Mouse (Mus musculus): ENCODE data around the gene Bmt2.

Bmt2 gene

DNA sequence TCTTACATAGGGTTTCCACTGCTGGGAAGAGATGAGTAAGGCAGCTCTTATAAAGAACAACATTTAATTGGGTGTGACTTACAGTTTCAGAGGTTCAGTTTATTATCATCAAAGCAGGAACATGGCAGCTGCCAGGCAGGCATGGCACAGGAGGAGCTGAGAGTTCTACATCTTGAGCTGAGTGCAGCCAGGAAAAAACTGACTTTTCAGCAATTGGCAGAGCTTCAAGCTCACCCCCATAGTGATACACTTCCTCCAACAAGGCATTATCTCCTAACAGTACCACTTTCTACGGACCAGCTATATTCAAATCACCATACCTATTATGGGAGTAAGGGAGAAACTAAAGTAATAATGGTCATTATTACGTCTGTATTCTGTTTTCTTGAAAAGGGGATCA is 58.1 kb downstream of the Bmt2 start:
- no peak for DNase-seq (ENCODE audit: extremely low read depth, insufficient read length, low spot score)

DNA sequence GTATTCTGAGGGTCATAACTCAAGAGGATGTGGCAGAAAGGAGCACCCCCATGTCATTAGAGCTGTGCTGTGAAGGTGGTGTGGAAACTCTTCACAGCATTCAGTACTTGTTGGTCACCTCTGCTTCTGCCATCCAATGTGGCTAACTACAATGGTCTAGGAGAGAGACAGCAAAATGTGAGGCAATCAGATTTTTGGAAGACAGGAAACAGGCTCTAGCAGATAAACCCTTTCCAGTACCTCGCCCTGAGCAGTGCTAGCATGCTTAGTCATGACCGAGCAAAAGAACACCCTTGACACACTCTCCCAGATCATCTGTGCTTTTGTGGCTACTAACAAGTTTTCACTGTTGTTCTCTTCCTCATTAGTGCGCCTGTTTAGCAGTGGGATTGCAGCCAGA is 60.7 kb downstream of the Bmt2 start:
- no peak for DNase-seq (ENCODE audit: extremely low read depth, insufficient read length, low spot score)

DNA sequence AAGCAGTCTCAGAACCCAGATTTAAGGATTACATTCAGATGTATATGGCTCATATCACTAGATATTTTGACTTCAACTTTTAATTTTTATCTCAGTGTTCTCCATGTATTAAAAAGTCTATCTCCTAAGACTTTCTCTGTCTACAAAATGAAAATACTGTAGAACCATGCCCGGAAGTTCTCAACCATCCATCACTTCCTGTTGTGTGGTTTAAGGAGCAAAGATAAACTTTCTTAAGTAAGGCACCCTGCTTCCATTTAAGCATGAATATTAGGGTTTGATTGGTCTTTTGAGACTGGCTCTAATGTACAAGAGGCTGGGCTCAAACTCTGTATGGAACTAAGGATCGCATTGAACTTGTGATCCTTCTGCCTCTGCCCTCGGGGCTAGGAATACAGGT is 63.2 kb downstream of the Bmt2 start:
- no peak for DNase-seq (ENCODE audit: extremely low read depth, insufficient read length, low spot score)

DNA sequence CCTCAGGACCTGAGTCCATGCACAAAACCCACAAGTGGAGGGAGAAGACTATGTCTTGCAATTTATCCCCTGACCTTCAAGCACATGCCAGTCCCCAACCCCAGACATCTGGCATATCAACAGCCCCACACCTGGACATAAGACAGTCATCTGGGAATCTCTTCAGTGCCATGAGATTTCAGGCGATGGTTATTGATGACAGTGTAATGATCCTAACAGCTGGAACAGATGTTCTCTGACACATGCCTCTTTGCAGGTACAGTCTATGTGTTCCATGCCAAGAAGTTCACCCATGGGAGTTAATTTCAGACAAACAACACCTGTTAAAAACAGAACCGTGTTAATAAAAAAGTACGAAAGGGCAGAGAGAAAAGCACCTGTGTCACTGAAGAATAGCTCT is 64.1 kb downstream of the Bmt2 start:
- DNase-seq (ENCODE audit: extremely low read depth, insufficient read length, low spot score) = no peak

DNA sequence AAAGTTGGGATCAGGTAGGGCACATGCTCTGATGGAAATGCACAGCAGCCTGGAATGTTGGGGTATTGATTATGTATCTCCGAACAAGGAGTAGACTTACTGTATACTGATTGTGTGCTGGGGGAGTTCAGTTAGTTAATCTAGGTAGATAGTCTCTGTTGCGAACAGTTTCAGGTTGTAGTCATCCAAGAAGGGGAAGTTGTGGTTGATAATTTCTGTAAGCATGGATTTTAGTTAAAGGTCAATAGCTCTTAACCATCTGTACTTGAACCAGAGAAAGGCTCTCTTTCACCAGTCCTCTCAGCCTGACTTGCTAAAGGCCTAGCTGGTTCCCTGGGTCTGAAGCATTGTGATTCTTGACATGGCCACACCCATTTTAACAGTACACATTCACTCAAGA is 66.9 kb downstream of the Bmt2 start:
- DNase-seq (ENCODE audit: extremely low read depth, insufficient read length, low spot score) = no peak

DNA sequence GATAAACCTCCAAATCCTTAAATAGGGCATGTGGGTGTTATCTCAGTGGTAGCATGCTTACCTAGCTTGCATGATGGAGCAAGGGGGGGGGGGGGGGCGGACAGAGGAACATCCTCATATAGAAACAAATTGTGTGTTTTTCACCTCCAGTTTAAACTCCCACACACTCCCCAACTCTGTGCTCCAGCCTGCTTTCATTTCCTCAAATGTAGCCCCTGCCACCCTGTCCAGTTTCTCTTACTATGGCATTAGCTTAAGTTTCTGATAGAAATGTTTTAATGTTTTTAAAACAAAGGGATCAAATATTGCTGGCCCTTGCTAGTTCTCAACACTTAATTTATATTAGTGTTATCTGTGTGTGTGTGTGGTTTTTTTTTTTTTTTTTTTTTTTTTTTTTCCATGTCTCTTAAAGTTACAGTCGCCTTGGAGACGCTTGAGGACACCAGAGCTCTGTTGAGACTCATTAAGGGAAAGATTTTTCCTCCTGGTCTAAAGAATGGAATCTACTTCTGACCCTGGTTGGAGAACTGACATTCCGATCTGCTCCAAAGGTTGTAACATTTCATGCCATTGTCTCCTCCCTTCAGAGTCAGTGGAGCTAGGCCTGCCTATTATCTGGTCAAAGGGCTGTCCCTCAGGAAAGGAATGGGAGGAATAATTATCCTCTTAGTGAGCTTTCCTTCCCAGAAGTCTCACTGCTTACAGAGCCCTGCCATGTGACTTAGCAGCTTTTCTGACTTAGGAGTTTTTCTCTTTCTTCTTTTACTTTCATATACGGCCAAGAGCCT is 68.2 kb downstream of the Bmt2 start:
- no peak for DNase-seq (ENCODE audit: extremely low read depth, insufficient read length, low spot score)

DNA sequence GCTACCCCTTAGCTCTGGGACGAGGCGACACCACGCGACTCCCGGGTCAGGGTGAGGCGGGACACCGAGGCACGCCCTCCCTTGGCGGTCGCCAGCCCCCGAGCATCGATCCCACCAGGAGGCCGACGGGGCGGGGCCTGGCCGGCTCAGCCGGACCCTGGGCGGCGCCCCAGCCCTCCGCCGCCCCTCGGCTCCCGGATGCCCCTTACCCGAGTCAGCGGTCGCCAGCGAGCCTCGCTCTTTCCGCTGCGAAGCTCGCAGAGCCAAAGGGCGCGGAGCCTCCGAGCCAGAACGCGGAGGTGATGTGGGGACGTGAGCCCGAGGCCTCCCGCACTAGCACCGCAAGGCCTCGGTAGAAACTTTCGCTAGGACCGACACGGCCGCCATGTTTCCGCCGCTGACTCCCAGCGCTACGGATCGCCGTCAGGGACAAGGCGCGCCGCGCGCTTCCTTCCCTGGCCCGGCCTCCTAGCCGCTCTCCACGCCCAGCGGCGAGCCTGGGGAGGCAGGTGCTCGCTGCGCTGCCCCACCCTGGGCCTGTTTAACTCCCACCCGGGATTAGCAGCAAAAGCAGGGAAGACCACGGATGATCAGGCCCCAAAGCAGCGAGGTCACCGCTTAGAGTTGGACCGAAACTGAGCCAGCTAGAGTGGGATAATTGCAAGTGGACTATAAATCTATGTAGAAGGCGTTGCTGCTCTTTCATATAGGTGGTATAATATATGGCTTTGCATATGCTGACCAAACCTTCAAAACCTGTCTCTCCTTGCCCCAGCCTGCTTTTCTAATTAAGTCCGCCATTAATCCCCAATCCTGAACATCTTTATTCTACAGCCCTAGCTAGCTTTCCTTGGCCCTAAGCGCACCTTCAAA is 69.9 kb downstream of the Bmt2 start, which contains the start of gene Tmem168:
Gene Tmem168, minus strand, starts transcription at position 480 of the 873 bp plus-strand sequence.
- DNase-seq (ENCODE audit: extremely low read depth, insufficient read length, low spot score) = peak; percentile 97

DNA sequence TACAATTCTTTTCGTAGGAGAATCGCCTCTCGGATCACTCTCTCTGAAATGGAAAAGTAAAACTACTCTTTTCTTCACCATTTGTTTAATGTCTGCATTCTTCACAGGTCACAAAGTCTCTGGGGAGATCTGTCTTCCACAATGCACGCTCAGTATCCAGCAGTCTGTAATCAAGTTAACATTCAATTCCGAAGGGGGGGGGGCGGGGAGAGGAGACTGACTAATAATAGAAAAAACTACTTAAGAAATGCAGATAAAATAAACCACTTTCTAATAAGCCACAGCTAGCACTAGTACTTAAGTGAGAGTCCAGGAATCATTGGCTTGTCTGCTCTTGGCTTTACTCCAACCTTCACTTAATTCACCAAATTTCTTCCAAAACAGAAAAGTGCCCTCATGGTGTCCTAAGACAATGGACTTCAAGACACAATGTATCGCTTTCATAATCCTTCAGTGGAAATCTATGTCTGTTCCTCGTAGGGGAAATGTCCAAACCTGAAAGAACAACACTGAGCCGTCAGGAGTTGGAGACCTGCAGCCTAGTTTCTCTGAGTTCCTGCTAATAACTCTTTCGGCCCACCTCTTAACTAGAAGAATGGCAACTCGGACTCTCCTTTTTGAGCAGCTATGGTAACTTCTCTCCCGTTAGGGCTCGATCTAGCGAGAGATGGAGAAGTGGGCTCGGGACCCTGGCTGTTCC is 70.7 kb downstream of the Bmt2 start:
- no peak for DNase-seq (ENCODE audit: extremely low read depth, insufficient read length, low spot score)

DNA sequence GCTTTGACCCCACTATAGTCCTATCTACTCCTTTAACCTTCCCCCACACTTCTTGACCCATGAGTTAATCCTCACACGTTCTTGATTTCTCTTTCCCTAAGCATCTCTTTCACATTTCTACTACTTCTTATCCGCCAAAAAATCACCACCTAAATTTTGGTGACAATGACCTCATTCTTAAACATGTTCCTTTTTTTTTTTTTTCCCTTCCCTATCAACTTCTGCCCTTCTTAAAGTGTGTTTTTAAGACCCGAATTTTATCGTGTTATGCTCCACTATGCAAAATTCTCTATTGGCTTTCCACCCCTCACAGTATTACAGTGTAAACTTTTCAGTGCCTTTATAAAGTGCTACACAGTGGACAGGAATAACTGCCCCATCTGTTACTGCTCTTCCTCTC is 71.4 kb downstream of the Bmt2 start:
- no peak for DNase-seq (ENCODE audit: extremely low read depth, insufficient read length, low spot score)

DNA sequence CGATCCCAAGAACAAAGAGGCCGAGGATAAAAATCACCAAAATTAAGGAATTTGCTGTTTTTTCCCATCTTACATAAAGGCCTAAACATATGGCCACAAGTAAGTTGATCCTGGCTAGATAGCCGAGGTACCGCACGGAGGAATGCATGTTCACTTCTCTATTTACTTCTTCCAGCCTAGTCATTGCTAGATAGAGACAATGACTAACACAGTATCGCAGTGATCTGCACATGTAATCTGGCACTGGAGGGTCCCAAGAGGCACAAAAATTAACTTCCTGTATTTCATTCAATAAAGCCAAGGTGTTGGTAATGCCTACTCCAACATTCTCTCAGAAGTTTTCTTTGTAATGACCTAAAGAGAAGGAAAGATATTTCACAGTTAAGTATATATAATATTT is 74.6 kb downstream of the Bmt2 start:
- no peak for DNase-seq (ENCODE audit: extremely low read depth, insufficient read length, low spot score)

DNA sequence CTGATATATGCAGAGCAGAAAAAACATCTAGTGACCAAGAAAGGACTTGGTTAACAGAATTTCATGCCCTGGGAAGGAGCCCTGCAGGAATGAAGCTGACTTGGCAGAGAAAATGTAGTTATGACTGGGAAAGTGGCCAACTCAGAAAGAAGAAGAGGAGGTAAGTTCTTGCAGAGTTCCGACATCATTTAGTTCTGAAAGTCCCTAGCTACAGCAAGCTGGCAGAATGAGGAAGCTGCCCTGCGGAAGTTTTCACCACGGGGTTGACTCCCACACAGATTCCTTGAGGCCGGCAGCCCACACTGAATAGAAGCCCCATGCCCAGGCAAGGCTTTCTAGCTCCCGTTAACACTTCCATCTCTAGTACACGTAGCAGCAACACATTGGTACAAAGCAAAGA is 76.2 kb downstream of the Bmt2 start:
- no peak for DNase-seq (ENCODE audit: extremely low read depth, insufficient read length, low spot score)

DNA sequence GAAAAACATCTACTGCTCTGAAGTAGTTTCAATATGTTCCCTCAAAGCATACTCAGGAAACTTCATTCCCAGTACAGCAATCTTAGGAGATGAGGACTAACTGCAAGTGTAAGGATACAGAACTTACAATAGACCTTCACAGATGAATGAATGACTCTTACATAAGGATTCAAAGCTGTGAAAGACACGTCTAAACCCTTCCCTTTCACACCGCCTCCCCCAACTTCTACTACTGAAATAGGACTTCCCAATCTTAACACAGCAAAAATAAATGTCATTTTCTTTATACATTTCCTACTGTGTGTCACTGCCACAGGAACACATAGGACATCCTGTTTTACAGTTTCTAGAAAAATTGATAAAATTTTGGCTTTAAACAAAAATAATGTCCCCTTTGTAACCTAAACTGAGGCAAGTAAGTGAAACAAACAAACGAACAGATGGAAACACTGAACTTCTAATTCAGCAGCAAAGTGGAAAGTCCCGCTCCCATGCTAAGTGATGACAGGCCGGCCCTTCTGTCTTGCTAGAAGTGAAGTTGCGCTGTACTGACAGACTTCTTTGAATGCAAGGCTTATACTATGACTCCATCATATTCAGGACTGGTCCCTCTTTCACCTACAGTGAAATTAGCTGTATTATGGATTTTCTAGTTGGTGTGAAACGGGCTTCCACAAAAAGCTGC is 79.4 kb downstream of the Bmt2 start:
- DNase-seq (ENCODE audit: extremely low read depth, insufficient read length, low spot score) = no peak

DNA sequence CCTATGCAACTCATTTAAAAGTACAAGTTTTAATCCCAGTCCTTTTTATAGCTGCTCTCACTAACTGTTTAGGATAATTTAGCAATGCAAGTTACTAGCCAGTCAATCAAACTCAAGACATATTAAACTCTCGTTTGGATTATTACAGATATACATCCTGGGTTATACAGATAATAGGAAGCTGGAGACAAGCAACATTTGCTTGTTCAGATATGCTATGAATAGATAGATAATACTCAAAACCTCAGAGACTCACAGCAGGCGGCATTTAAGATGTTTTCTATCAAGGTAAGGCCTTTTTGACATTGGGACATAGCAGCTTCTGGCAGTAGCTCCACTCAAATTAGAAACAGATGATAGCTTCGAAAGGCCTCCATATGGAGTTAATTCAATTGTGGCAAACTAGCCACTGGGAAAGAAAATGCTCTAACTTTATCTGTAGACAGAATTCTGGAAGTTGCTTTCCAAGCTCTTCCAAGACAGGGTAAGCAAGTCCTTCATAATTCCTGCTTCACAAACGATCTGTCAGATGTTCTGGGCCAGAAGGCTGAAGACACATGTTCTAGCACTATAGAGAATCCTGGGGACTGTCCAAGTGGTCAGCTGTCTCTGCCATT is 84.9 kb downstream of the Bmt2 start:
- DNase-seq (ENCODE audit: extremely low read depth, insufficient read length, low spot score) = no peak

DNA sequence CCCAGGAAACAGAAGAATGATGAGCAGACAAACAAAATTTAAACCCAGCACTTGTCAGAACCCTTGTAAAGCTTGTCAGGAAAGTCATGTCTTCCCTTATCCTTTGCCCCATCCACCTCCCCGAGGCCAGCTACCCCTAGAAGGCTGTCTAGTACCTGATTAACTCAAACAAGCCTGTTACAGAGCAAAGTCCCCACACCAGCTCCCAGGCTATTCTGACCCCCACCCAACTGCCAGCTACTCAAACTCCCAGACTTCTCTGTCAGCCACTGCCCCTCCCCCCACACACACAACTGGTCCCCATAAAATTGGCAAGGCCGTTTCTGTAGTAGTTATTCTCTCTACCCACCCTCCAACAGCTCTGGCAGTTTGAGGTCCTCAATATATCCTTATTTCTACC is 91.2 kb downstream of the Bmt2 start:
- DNase-seq (ENCODE audit: extremely low read depth, insufficient read length, low spot score) = no peak

DNA sequence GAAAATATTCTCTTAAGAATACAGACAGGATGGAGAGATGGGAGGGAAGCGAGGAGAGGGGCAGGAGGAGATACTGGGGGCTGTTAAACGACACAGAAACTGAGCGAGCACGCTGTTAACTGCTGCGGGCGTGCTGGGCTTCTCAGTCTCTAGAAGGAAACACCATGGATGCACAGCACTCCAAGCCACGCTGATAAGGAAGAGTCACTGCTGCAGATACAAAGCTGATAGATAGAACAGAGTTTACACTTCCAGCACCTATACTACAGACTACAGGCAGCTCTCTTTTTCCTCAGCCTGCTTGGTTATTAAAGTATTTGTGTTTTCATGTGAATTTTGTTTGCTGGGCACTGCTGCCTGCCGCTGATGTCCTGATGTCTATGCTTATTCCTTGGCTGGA is 91.6 kb downstream of the Bmt2 start:
- DNase-seq (ENCODE audit: extremely low read depth, insufficient read length, low spot score) = no peak

DNA sequence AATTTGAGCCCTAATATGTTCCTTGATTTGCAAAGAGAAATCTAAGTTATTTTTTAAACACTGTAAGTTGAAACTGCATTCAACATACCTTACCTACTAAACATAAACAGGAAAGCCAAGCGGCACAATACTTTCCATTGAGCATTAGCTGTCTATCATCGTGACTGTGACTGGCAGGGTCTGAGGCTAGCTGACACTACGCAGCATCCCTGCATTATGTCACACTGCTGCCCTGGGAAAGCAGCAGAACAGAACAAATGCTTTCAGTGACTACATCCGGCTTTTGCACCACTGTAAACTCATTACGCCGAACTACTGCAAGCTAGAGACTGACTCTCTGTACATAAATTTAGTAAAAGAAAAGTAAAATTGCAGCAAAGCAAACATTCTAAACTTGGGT is 93.0 kb downstream of the Bmt2 start:
- DNase-seq (ENCODE audit: extremely low read depth, insufficient read length, low spot score) = no peak

DNA sequence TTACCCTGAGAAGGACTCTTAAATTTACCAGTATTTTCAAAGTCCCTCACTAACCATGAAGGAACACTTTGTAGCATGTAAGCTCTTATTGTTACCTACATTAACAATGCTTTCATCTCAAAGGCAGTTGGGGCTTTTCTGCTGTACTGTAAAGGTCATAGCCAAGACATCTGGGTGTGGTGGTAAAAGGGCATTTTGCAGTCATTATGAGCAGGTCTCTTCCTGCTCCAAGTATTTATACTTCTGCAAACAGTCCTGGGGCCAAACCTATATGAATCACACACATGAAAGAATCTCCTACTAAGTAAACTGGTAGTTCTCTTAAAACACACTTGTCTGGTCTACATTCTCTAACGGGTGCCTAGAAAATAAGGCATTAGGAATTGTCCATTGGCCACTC is 95.7 kb downstream of the Bmt2 start:
- DNase-seq (ENCODE audit: extremely low read depth, insufficient read length, low spot score) = no peak
